Mouse (Mus musculus) testis, adult 2 months (tissue): ENCODE measurements around the gene Apba1.

Experiments
- CTCF ChIP-seq: fragments of 200-500 bp; IDR thresholded peaks from 2 replicates; pipeline ENCODE4 v1.5.1; 2012; ENCODE audit warnings: low read depth, mild to moderate bottlenecking, inconsistent platforms, low read length, moderate library complexity; ENCODE audit not compliant: control insufficient read depth, insufficient read depth, insufficient replicate concordance
- POLR2A ChIP-seq: fragments of 200-500 bp; IDR thresholded peaks from 2 replicates; pipeline ENCODE4 v1.6.1; 2012; ENCODE audit warnings: low read depth, mild to moderate bottlenecking, inconsistent platforms, low read length, moderate library complexity; ENCODE audit not compliant: control insufficient read depth

GRCm38 (mm10) chr19:23987291-23987690, 228.6 kb downstream of the Apba1 start:
- TF ChIP-seq POLR2A (no peak), CTCF (no peak)
